Mouse (Mus musculus): Measurements from ENCODE around the gene E2f4. TPM values are rescaled to one million over a fixed set of nuclear protein-coding genes. Genes with fewer than 3 reads are reported as not detected.
A peak's percentile ranks its signal among the peaks of the same experiment; 100 is the strongest.

The E2f4 gene
- polyA plus RNA-seq, 1 experiment from 2014 or later: 69.9 TPM

GRCm38 (mm10) chr8:105336373-105337130 lies 39.1 kb downstream of the E2f4 start:
- Histone ChIP-seq H3K9me3 (replicated peaks) (no peaks in the 10 kb centered on the region), H3K9ac (no peak overlapping the region), H3K4me2 (replicated peaks) (no peak overlapping the region), H3K27me3 (no peaks in the 10 kb centered on the region), H3K36me3 (peaks cover 37% of the 10 kb centered on the region), H3K4me1 (0 out of 2 replicates have a peak, but pooled peaks cover 5% of the 10 kb centered on the region), H3K4me3 (no peak overlapping the region), H3K27ac (no peak overlapping the region)
- ATAC-seq (ENCODE audit: low FRiP score): peak; percentile 29; the same call in 1 of the 2 replicates
- WGBS: 58% methylated on average over 32 of the region's 32 CpGs

GRCm38 (mm10) chr8:105338992-105339391 lies 41.5 kb downstream of the E2f4 start:
- ATAC-seq (ENCODE audit: low FRiP score): no peak
- Histone ChIP-seq H3K4me2 (replicated peaks) (no peak overlapping the region), H3K9ac (no peak overlapping the region), H3K27me3 (no peaks in the 10 kb centered on the region), H3K4me3 (no peak overlapping the region), H3K9me3 (replicated peaks) (no peaks in the 10 kb centered on the region), H3K4me1 (0 out of 2 replicates have a peak, but pooled peaks cover 5% of the 10 kb centered on the region), H3K36me3 (peaks cover 25% of the 10 kb centered on the region), H3K27ac (no peak overlapping the region)
- WGBS: 71% methylated on average over 4 of the region's 4 CpGs

- Histone ChIP-seq H3K9me3 (replicated peaks) (no peaks in the 10 kb centered on the region), H3K27ac (no peak overlapping the region), H3K9ac (no peak overlapping the region), H3K4me2 (replicated peaks) (no peak overlapping the region), H3K4me1 (0 out of 2 replicates have a peak, but pooled peaks cover 5% of the 10 kb centered on the region), H3K36me3 (peaks cover 17% of the 10 kb centered on the region; the same call in 1 of the 2 replicates), H3K4me3 (no peak overlapping the region), H3K27me3 (no peaks in the 10 kb centered on the region)
- ATAC-seq (ENCODE audit: low FRiP score): no peak
- 80% methylated on average over 6 of the region's 6 CpGs for WGBS
Observed at GRCm38 (mm10) chr8:105339886-105340635, 42.6 kb downstream of the E2f4 start.

- Histone ChIP-seq H3K36me3 (peaks cover 6% of the 10 kb centered on the region; the same call in 1 of the 2 replicates), H3K4me1 (peaks cover 8% of the 10 kb centered on the region), H3K27ac (no peak overlapping the region), H3K27me3 (peaks cover 2% of the 10 kb centered on the region; the same call in 1 of the 2 replicates), H3K4me2 (replicated peaks) (no peak overlapping the region), H3K4me3 (no peak overlapping the region), H3K9me3 (replicated peaks) (no peaks in the 10 kb centered on the region), H3K9ac (no peak overlapping the region)
- WGBS: 52% methylated on average over 8 of the region's 8 CpGs
- ATAC-seq (ENCODE audit: low FRiP score): no peak
Observed at GRCm38 (mm10) chr8:105341399-105341798, 43.9 kb downstream of the E2f4 start.

- Histone ChIP-seq H3K27ac (no peak overlapping the region), H3K9ac (no peak overlapping the region), H3K4me1 (peaks cover 21% of the 10 kb centered on the region), H3K36me3 (no peaks in the 10 kb centered on the region), H3K27me3 (peaks cover 13% of the 10 kb centered on the region), H3K4me2 (replicated peaks) (no peak overlapping the region), H3K9me3 (replicated peaks) (no peaks in the 10 kb centered on the region), H3K4me3 (no peak overlapping the region)
- WGBS: 82% methylated on average over 4 of the region's 4 CpGs
- ATAC-seq (ENCODE audit: low FRiP score): no peak
Observed at GRCm38 (mm10) chr8:105342768-105343167, 45.3 kb downstream of the E2f4 start.

GRCm38 (mm10) chr8:105343791-105344574 lies 46.5 kb downstream of the E2f4 start:
- Histone ChIP-seq H3K9ac (no peak overlapping the region), H3K4me2 (replicated peaks) (no peak overlapping the region), H3K4me1 (peaks cover 24% of the 10 kb centered on the region), H3K4me3 (no peak overlapping the region), H3K36me3 (no peaks in the 10 kb centered on the region), H3K27ac (no peak overlapping the region), H3K27me3 (peaks cover 13% of the 10 kb centered on the region), H3K9me3 (replicated peaks) (no peaks in the 10 kb centered on the region)
- 83% methylated on average over 6 of the region's 8 CpGs for WGBS
- no peak for ATAC-seq (ENCODE audit: low FRiP score)

- no peak for ATAC-seq (ENCODE audit: low FRiP score)
- Histone ChIP-seq H3K4me1 (peaks cover 35% of the 10 kb centered on the region), H3K27ac (no peak overlapping the region), H3K9me3 (replicated peaks) (no peaks in the 10 kb centered on the region), H3K4me2 (replicated peaks) (peak overlapping the region; percentile 13; the same call in 1 of the 2 replicates), H3K9ac (no peak overlapping the region), H3K27me3 (peaks cover 13% of the 10 kb centered on the region), H3K4me3 (no peak overlapping the region), H3K36me3 (no peaks in the 10 kb centered on the region)
- 68% methylated on average over 7 of the region's 7 CpGs for WGBS
Observed at GRCm38 (mm10) chr8:105345061-105345975, 47.9 kb downstream of the E2f4 start.

GRCm38 (mm10) chr8:105346611-105347427 lies 49.4 kb downstream of the E2f4 start:
- ATAC-seq (ENCODE audit: low FRiP score): peak; percentile 12; the same call in 1 of the 2 replicates
- H3K4me1 ChIP-seq: peaks cover 33% of the 10 kb centered on the region
- H3K36me3 ChIP-seq: no peaks in the 10 kb centered on the region
- peaks cover 16% of the 10 kb centered on the region for H3K27me3 ChIP-seq
- peak overlapping the region; percentile 44; the same call in 1 of the 2 replicates for H3K27ac ChIP-seq
- WGBS: 2% methylated on average over 34 of the region's 34 CpGs
- peak overlapping the region; percentile 99 for H3K4me2 ChIP-seq (replicated peaks)
- H3K4me3 ChIP-seq: peak overlapping the region; percentile 70
- H3K9ac ChIP-seq: peak overlapping the region; percentile 65
- no peaks in the 10 kb centered on the region for H3K9me3 ChIP-seq (replicated peaks)

- H3K4me1 ChIP-seq: peaks cover 33% of the 10 kb centered on the region
- WGBS: under 1% methylated on average over 53 of the region's 53 CpGs
- H3K27me3 ChIP-seq: peaks cover 16% of the 10 kb centered on the region
- no peaks in the 10 kb centered on the region; the same call in 1 of the 2 replicates for H3K36me3 ChIP-seq
- ATAC-seq (ENCODE audit: low FRiP score): peak; percentile 85
- H3K9me3 ChIP-seq (replicated peaks): no peaks in the 10 kb centered on the region
- peak within 1 kb of the TSS; percentile 70 for H3K4me3 ChIP-seq
- peak within 1 kb of the TSS; percentile 85 for H3K9ac ChIP-seq
- H3K4me2 ChIP-seq (replicated peaks): peak within 1 kb of the TSS; percentile 99
- peak within 1 kb of the TSS; percentile 58 for H3K27ac ChIP-seq
Observed at GRCm38 (mm10) chr8:105347428-105348221, 50.2 kb downstream of the E2f4 start, which contains the start of gene Fhod1. Gene Fhod1 (minus strand): TSS chr8:105347953.
